Mouse (Mus musculus) embryo, embryonic 10 days (tissue): ENCODE results near the gene Megf11.

ENCODE experiments used
- DNase-seq: peaks from one replicate; pipeline ENCODE4 v3.0.0-alpha.2; 2015; ENCODE audit warnings: low spot score

The Megf11 gene

DNA sequence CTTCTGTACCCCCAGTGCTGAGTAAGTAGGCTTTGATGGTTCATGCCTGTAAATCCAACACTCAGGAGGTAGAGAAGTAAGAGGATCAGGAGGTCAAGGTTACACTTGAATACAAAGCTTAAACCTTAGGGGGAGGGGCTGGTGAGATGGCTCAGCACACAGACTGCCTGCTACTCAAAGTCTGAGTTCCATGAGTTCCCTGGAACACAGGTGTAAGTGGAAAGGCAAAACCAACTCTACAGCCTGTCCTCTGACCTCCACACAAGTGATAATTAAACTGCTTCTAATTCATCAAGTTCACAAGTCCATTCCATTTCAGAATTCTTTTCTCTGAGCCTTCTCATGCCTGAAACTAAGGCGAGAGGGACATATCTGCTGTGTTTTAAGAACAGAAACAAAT is 265.8 kb downstream of the Megf11 start:
- no peak for DNase-seq

- DNase-seq, result no peak
Observed at GRCm38 (mm10) chr9:64651689-64652088, 266.3 kb downstream of the Megf11 start.

- no peak for DNase-seq
Observed at GRCm38 (mm10) chr9:64652138-64652537, 266.7 kb downstream of the Megf11 start.

DNA sequence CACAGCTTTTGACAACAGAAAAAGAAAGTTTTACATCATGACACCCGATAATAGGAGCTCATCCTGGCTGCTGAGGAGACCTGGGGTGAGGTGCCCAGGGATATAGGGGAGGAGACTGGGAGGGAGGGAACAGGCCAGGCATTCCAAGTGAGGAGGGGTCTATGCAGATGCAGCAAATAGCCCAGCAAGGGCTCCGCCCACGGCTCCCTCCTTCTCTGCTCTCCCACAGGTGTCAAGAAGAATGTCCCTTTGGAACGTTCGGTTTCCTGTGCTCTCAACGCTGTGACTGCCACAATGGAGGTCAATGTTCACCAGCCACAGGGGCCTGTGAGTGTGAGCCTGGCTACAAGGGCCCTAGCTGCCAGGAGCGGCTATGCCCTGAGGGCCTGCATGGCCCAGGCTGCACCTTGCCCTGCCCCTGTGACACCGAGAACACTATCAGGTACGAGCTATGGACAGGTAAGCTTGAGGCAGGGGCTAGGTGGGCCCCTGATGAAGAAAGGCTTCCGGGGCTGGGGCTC is 267.5 kb downstream of the Megf11 start:
- no peak for DNase-seq

- no peak for DNase-seq
Observed at GRCm38 (mm10) chr9:64654723-64655122, 269.3 kb downstream of the Megf11 start.

DNA sequence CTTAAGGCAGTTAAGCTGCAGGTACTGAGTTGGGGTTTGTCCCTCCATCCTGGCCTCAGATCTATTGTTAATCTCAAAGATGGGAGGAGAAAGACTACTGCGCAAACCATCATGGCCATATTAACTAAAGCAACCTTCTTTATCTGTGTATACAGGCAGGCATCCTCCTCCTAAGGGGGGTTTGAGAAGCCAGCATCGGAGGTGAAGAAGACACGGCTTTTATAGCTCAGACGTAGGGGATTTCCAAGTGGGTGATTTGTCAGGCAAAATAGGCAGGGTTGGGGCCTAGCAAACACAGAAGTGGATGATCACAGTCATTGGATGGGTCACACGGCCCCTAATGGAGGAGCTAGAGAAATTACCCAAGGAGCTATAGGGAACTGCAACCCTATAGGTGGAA is 271.2 kb downstream of the Megf11 start:
- DNase-seq, result no peak

- no peak for DNase-seq
Observed at GRCm38 (mm10) chr9:64660222-64660621, 274.8 kb downstream of the Megf11 start.

- peak; percentile 20 for DNase-seq
Observed at GRCm38 (mm10) chr9:64664612-64665011, 279.2 kb downstream of the Megf11 start.

- DNase-seq, result peak; percentile 83
Observed at GRCm38 (mm10) chr9:64666549-64666948, 281.1 kb downstream of the Megf11 start.

DNA sequence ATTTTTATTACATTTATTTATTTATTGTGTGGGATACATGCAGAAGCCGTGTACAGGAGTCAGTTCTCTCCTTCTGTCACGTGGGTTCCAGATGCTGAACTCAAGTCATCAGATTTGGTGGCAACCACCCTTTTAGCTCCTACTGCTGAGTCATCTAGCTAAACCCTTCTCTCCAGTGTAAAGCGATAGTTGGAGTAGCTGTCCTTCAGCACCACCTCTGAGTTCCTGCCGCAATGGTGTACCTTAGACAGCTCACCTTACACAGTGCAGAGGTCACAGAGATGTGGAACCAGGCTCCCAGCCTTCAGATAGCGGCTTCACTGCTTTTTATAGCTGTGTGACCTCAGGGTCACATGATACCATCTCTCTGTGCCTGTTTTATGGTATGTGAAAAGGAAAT is 282.1 kb downstream of the Megf11 start:
- peak; percentile 86 for DNase-seq

DNA sequence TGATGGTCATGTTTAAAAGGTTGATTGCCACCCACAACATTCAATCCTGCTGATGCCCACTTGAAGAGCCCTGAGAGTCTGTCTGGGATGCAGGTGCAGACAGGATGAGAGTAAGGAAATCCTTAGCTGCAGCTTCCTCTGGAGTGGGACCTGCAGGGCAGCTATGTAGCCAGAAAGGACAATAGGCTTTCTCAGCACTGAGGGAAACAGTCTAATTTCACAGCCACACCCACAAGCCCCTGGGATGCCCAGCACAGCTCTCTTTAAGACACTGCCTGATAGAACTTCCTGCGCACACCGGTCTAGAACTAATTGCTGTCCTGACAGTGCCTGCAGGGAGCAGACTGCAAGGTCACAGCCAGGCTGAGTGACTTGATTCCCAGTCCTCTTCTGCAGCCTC is 282.6 kb downstream of the Megf11 start:
- DNase-seq, result no peak

DNA sequence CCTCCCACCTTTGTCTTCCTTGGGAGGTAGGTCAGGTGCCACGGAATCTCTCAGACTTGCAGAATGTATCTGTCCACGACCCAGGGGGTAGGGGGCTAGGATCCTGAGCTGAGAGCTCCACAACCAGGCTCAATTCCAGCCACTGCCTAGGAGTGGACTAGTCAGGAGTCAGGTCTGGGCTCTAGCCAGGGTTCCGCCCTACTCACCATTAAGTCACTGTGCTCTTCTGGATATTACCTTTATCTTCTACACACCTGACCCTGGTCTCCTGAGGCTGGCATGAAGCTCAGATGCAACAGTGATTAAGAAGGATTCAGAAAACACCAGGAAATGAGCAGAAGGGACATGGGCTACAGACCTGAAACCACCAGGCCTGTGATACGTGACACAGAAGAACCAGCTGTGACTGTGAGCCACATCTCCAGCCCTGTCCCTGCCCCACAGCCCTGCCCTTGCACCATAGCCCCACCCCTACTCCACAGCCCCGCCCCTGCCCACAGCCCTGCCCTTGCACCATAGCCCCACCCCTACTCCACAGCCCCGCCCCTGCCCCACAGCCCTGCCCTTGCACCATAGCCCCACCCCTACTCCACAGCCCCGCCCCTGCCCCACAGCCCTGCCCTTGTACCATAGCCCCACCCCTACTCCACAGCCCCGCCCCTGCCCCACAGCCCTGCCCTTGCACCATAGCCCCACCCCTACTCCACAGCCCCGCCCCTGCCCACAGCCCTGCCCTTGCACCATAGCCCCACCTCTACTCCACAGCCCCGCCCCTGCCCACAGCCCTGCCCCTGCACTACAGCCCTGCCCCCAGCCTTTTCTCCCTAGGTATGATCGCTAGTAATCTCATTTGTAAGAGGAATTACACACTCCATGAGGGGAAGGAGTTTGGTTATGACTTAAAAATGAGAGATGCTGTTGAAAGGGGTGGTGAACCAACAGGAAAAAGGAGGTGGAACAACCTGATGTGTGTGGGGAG is 286.2 kb downstream of the Megf11 start:
- DNase-seq, result peak; percentile 25

GRCm38 (mm10) chr9:64687122-64688014 is 301.9 kb downstream of the Megf11 start:
- DNase-seq, result peak; percentile 4

DNA sequence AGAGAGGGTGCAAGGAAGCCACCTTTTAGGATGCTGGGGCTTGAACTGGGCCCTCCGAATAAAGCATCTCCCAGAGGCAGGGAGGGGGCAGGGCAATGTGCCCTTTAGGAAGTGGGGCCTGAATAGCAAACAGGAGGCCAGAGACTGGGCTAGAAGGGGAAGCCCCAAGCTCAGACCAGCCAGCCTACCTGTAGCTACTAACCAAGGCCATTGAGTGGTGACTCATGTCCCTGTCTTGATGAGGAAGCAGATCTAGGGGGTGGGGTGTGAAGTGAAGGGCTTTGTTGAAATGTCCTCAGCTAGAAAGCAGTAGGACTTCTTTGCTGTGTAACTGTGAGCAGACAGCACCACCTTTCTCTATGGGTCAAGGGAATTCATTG is 302.6 kb downstream of the Megf11 start:
- no peak for DNase-seq

GRCm38 (mm10) chr9:64690771-64691170 is 305.3 kb downstream of the Megf11 start:
- no peak for DNase-seq

- peak; percentile 76 for DNase-seq
Observed at GRCm38 (mm10) chr9:64691176-64691575, 305.8 kb downstream of the Megf11 start.

DNA sequence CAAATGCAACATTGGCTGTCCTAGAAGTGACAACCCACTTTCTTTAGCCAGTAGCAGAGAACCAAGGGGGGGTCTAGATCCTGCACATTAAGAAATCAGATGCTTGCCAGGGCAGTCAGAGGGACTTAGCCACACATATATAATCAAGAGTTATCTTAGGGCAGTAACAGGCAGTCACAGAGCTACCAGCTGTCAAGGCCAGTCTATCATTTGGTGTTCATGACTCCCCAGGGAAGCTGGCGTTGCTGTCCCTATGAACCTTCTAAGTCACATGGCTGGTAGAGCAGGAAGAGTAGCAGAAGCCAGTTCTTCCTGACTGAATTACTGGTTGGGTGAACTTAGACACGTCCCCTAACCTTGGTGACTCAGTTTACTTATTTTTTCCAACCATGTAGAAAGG is 307.7 kb downstream of the Megf11 start:
- DNase-seq, result no peak

DNA sequence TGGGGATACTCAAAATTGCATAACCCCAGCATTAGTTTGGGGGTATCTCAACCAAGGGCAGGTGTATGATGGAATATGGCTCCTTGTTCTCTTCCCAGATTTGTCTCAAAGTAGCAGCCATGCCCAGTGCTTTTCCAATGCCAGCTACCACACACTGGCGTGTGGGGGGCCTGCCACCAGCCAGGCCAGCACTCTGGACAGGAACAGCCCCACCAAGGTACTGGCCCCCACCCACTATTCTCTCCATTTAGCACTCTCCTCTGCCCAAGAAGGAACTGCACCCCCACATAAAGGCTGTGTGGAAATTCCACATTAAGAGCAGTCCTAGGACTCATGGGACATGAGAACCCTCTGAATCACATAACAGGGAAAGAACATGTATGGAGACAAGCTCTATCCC is 309.8 kb downstream of the Megf11 start:
- no peak for DNase-seq

GRCm38 (mm10) chr9:64696404-64696803 is 311.0 kb downstream of the Megf11 start:
- DNase-seq, result no peak

DNA sequence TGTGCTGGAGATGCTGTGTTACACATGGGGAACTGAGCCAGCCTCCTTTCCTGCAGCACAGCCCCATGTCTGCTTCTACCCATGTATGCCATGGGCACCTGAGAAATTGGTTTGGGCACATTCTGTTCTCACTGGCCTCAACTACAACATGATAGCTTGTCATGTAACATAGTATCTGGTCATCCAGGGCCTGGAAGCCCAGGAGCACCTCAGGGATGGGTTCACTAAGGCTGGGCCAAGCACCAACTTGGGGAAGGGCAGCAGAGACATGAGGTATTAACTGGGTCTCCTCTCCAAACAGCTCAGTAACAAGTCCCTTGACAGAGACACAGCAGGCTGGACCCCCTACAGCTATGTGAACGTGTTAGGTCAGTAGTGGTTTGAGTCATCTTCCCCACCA is 311.6 kb downstream of the Megf11 start:
- DNase-seq, result no peak

DNA sequence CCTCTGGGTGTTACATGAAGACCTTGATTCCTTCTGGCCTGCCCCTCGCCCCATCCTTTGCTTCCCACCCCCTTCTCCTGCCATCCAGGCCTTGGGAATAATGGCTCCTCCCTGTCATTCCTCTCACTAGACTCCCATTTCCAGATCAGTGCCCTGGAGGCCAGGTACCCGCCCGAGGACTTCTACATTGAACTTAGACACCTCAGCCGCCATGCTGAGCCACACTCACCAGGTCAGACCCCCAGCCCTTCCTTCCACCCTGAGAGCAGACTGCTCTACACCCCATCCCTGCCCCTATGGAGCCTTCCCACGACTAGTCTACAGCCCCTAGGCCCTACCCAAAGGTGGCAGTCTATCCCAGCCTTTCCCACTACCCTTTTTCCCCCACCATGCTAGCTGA is 312.3 kb downstream of the Megf11 start:
- DNase-seq, result no peak

DNA sequence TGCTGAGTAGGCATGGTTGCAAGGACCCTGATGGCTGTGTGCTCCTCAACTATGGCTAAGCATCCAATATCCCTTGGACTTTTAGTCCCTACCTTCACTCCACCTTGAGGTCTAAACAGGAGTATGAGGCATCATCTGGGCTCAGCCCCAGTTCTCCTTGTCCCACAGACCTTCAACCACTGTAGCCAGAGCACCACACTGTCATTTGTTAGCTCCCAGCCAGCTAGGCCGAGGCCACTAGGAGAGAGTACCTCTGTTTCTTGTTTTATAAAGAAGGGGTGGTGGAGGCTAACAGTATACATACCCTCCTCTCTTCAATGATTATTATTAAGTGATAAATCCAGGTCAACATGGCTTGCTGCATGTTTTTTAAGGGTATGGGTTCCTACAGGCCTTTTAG is 313.2 kb downstream of the Megf11 start:
- DNase-seq, result no peak
